Mouse (Mus musculus) heart, adult 18-20 months (tissue): ENCODE data around the gene Prcc. TPM values are rescaled to one million over a fixed set of nuclear protein-coding genes. Genes with fewer than 3 reads are reported as not detected.
"Not testable (repeated sequence)": the region's sequence is repeated elsewhere in the genome, so short reads cannot be mapped to it uniquely, and the experiment has no call there.

Source experiments
- DNase-seq, 2 experiments: peaks; one replicate each; pipeline ENCODE4 v3.0.0; 2021 to 2022; ENCODE audit warnings: mixed read lengths in 1 of 2
- total RNA-seq, 2 experiments: library from RNA; stranded (reverse); gene quantifications; 2 replicates each; pipeline ENCODE4 v1.2.3; 2021

Prcc gene
- total RNA-seq, 2 experiments from 2014 or later, result 45.6 to 47.9 TPM

- DNase-seq, result peak in 1 of 2 experiments; percentile 65
Observed at GRCm38 (mm10) chr3:87906601-87906980, 21.2 kb upstream of the Prcc start.

- peak; percentile 93 to 96 for DNase-seq
Observed at GRCm38 (mm10) chr3:87905880-87906485, 20.6 kb upstream of the Prcc start, which contains the start of gene Hdgf. Gene Hdgf (plus strand): TSS chr3:87906321.

- no peak for DNase-seq
Observed at GRCm38 (mm10) chr3:87903821-87904220, 18.4 kb upstream of the Prcc start.

- not testable (repeated sequence) for DNase-seq
Observed at GRCm38 (mm10) chr3:87901959-87902358, 16.6 kb upstream of the Prcc start.

GRCm38 (mm10) chr3:87901036-87901624, 15.7 kb upstream of the Prcc start:
- no peak for DNase-seq

- no peak for DNase-seq
Observed at GRCm38 (mm10) chr3:87899776-87900175, 14.4 kb upstream of the Prcc start.

GRCm38 (mm10) chr3:87899266-87899665, 13.9 kb upstream of the Prcc start:
- no peak for DNase-seq

GRCm38 (mm10) chr3:87893367-87893905, 8.0 kb upstream of the Prcc start:
- DNase-seq, result no peak

- DNase-seq, result no peak
Observed at GRCm38 (mm10) chr3:87891481-87891880, 6.1 kb upstream of the Prcc start.

- DNase-seq, result not testable (repeated sequence)
Observed at GRCm38 (mm10) chr3:87887400-87887799, 2.0 kb upstream of the Prcc start.

- DNase-seq, result no peak
Observed at GRCm38 (mm10) chr3:87886416-87886815, 1.0 kb upstream of the Prcc start.

GRCm38 (mm10) chr3:87886004-87886365, 577 bp upstream of the Prcc start:
- no peak for DNase-seq

GRCm38 (mm10) chr3:87884708-87885251, 628 bp downstream of the Prcc start:
- peak in 1 of 2 experiments; percentile 35 for DNase-seq

- DNase-seq, result peak in 1 of 2 experiments; percentile 27
Observed at GRCm38 (mm10) chr3:87884291-87884690, 1.1 kb downstream of the Prcc start.

GRCm38 (mm10) chr3:87877730-87878129, 7.7 kb downstream of the Prcc start:
- DNase-seq, result no peak

- DNase-seq, result not testable (repeated sequence)
Observed at GRCm38 (mm10) chr3:87864111-87864510, 21.3 kb downstream of the Prcc start.

- DNase-seq, result peak; percentile 74 to 77
Observed at GRCm38 (mm10) chr3:87859813-87860212, 25.6 kb downstream of the Prcc start.

GRCm38 (mm10) chr3:87857666-87858065, 27.7 kb downstream of the Prcc start:
- no peak for DNase-seq

GRCm38 (mm10) chr3:87855936-87856335, 29.5 kb downstream of the Prcc start:
- peak; percentile 49 to 59 for DNase-seq

- peak; percentile 31 to 52 for DNase-seq
Observed at GRCm38 (mm10) chr3:87854795-87855568, 30.4 kb downstream of the Prcc start.

GRCm38 (mm10) chr3:87849117-87849516, 36.3 kb downstream of the Prcc start:
- no peak for DNase-seq

GRCm38 (mm10) chr3:87847680-87848079, 37.7 kb downstream of the Prcc start:
- DNase-seq, result no peak

- DNase-seq, result no peak
Observed at GRCm38 (mm10) chr3:87846650-87847110, 38.7 kb downstream of the Prcc start, which contains the start of gene Sh2d2a. Gene Sh2d2a (plus strand): TSS chr3:87846755.
